Mouse (Mus musculus) heart, postnatal 10 days (tissue): ENCODE measurements around the gene Podnl1. TPM values are rescaled to one million over a fixed set of nuclear protein-coding genes. Genes with fewer than 3 reads are reported as not detected.

Experiments used
- DNase-seq, 2 experiments: peaks; one replicate each; pipeline ENCODE4 v3.0.0; 2021
- intact Hi-C: fragments of 180-260 bp; cut with DNase I; formaldehyde crosslinking; loops from one replicate; pipeline ENCODE4 v1.15.1; 2025
- microRNA-seq, 2 experiments: library from miRNA; unstranded; fragments of <30 nt; microRNA quantifications; one replicate each; pipeline ENCODE4 v1.2.0; 2022
- total RNA-seq, 2 experiments: library from RNA; stranded (reverse); gene quantifications; 2 replicates each; pipeline ENCODE4 v1.2.3; 2021

Gene Podnl1
- total RNA-seq, 2 experiments from 2014 or later: 0.12 TPM; not detected in 1

- peak; percentile 67 to 68 for DNase-seq
- intact Hi-C loops: no loop called here
Observed at GRCm38 (mm10) chr8:84180530-84181190, 54.9 kb downstream of the Podnl1 start.

Small RNAs within 50 kb of the gene (microRNA-seq; reads per million reads assigned to microRNA genes)
- gene Gm25110: 0 reads per million in 2 experiments
- 1,524 to 1,819 reads per million in 2 experiments for gene Mir181c
- 3,468 to 3,737 reads per million in 2 experiments for gene Mir181d
- gene Mir709: 0 reads per million in 2 experiments

Other genes starting within 250 kb of the Podnl1 start
- 10 to 100 TPM; 29.8 to 29.9 TPM for gene Adgrl1, start 225.9 kb upstream of the Podnl1 start, total RNA-seq
- under 1 TPM; 0.20 to 0.22 TPM for gene Gm10644, start 170.8 kb upstream of the Podnl1 start, total RNA-seq
- gene Asf1b, start 170.5 kb upstream of the Podnl1 start, total RNA-seq: 1 to 10 TPM; 7.6 to 7.8 TPM
- 100 to 1,000 TPM; 398 to 429 TPM for gene Prkaca, start 153.0 kb upstream of the Podnl1 start, total RNA-seq
- 10 to 100 TPM; 30.6 to 39.0 TPM for gene Samd1, start 128.3 kb upstream of the Podnl1 start, total RNA-seq
- not detected for gene 1700067K01Rik, start 124.5 kb upstream of the Podnl1 start, total RNA-seq
- 1 to 10 TPM in 1 of 2 experiments, under 1 TPM in 1; 0.62 to 1.4 TPM for gene 2210011C24Rik, start 113.8 kb upstream of the Podnl1 start, total RNA-seq
- under 1 TPM; 0.19 to 0.20 TPM for gene Palm3, start 104.5 kb upstream of the Podnl1 start, total RNA-seq
- gene Il27ra, start 83.4 kb upstream of the Podnl1 start, total RNA-seq: 1 to 10 TPM; 5.9 to 6.0 TPM
- gene Rln3, start 81.0 kb upstream of the Podnl1 start, total RNA-seq: not detected
- 1 to 10 TPM; 3.3 to 4.3 TPM for gene Gm10643, start 60.9 kb upstream of the Podnl1 start, total RNA-seq
- 10 to 100 TPM; 12.4 to 15.4 TPM for gene Rfx1, start 59.2 kb upstream of the Podnl1 start, total RNA-seq
- gene Dcaf15, start 21.2 kb upstream of the Podnl1 start, total RNA-seq: 10 to 100 TPM; 13.7 to 13.9 TPM
- gene Cc2d1a, start 21.9 kb downstream of the Podnl1 start, total RNA-seq: 10 to 100 TPM; 13.3 to 14.1 TPM
- gene 4930432K21Rik, start 22.0 kb downstream of the Podnl1 start, total RNA-seq: under 1 TPM; 0.22 to 0.32 TPM
- gene Nanos3, start 59.2 kb downstream of the Podnl1 start, total RNA-seq: 1 to 10 TPM; 3.6 to 4.1 TPM
- 10 to 100 TPM; 10.5 to 11.3 TPM for gene Zswim4, start 111.1 kb downstream of the Podnl1 start, total RNA-seq
- 100 to 1,000 TPM; 222 to 230 TPM for gene D8Ertd738e, start 123.7 kb downstream of the Podnl1 start, total RNA-seq
- 10 to 100 TPM; 15.5 to 16.0 TPM for gene Mri1, start 131.3 kb downstream of the Podnl1 start, total RNA-seq
- 10 to 100 TPM; 10.0 to 14.3 TPM for gene Ccdc130, start 144.4 kb downstream of the Podnl1 start, total RNA-seq